Mouse (Mus musculus): ENCODE data around the gene Slc25a47.

The Slc25a47 gene

GRCm38 (mm10) chr12:108858486-108858885, 22.6 kb downstream of the Slc25a47 start:
- no peak for DNase-seq (ENCODE audit: low spot score)

- no peak for DNase-seq (ENCODE audit: low spot score)
Observed at GRCm38 (mm10) chr12:108865007-108865494, 29.2 kb downstream of the Slc25a47 start.

- no peak for DNase-seq (ENCODE audit: low spot score)
Observed at GRCm38 (mm10) chr12:108869575-108869974, 33.7 kb downstream of the Slc25a47 start.

- DNase-seq (ENCODE audit: low spot score), result no peak
Observed at GRCm38 (mm10) chr12:108873122-108873521, 37.3 kb downstream of the Slc25a47 start.

- DNase-seq (ENCODE audit: low spot score), result no peak
Observed at GRCm38 (mm10) chr12:108879138-108879537, 43.3 kb downstream of the Slc25a47 start.

- DNase-seq (ENCODE audit: low spot score), result no peak
Observed at GRCm38 (mm10) chr12:108880606-108881005, 44.8 kb downstream of the Slc25a47 start.

- no peak for DNase-seq (ENCODE audit: low spot score)
Observed at GRCm38 (mm10) chr12:108881192-108881591, 45.3 kb downstream of the Slc25a47 start.

- DNase-seq (ENCODE audit: low spot score), result no peak
Observed at GRCm38 (mm10) chr12:108882776-108883175, 46.9 kb downstream of the Slc25a47 start.

- no peak for DNase-seq (ENCODE audit: low spot score)
Observed at GRCm38 (mm10) chr12:108885906-108886305, 50.1 kb downstream of the Slc25a47 start.

GRCm38 (mm10) chr12:108887077-108887476, 51.2 kb downstream of the Slc25a47 start:
- DNase-seq (ENCODE audit: low spot score), result no peak

- DNase-seq (ENCODE audit: low spot score), result no peak
Observed at GRCm38 (mm10) chr12:108888632-108889031, 52.8 kb downstream of the Slc25a47 start.

GRCm38 (mm10) chr12:108892989-108893714, 57.3 kb downstream of the Slc25a47 start, which contains the start of gene Wdr25:
Gene Wdr25, plus strand, starts transcription at chr12:108893631.
- DNase-seq (ENCODE audit: low spot score), result no peak

GRCm38 (mm10) chr12:108893715-108894431, 58.0 kb downstream of the Slc25a47 start, which contains the start of gene Wars:
Gene Wars, minus strand, starts transcription at chr12:108894174.
- peak; percentile 90 for DNase-seq (ENCODE audit: low spot score)

- DNase-seq (ENCODE audit: low spot score), result no peak
Observed at GRCm38 (mm10) chr12:108894432-108894816, 58.6 kb downstream of the Slc25a47 start.

GRCm38 (mm10) chr12:108896006-108896405, 60.2 kb downstream of the Slc25a47 start:
- DNase-seq (ENCODE audit: low spot score), result no peak

- DNase-seq (ENCODE audit: low spot score), result no peak
Observed at GRCm38 (mm10) chr12:108901346-108901745, 65.5 kb downstream of the Slc25a47 start.

- DNase-seq (ENCODE audit: low spot score), result peak; percentile 49
Observed at GRCm38 (mm10) chr12:108902940-108903339, 67.1 kb downstream of the Slc25a47 start.

GRCm38 (mm10) chr12:108903600-108904275, 67.9 kb downstream of the Slc25a47 start:
- peak; percentile 51 for DNase-seq (ENCODE audit: low spot score)

- no peak for DNase-seq (ENCODE audit: low spot score)
Observed at GRCm38 (mm10) chr12:108904276-108904653, 68.4 kb downstream of the Slc25a47 start.

- DNase-seq (ENCODE audit: low spot score), result no peak
Observed at GRCm38 (mm10) chr12:108905620-108906302, 69.9 kb downstream of the Slc25a47 start.

GRCm38 (mm10) chr12:108906398-108906797, 70.6 kb downstream of the Slc25a47 start:
- DNase-seq (ENCODE audit: low spot score), result no peak

All from ovary, postnatal 14 days (tissue).